9 mouse cellular contexts compared by ENCODE assay signal in the genomic region with DNA sequence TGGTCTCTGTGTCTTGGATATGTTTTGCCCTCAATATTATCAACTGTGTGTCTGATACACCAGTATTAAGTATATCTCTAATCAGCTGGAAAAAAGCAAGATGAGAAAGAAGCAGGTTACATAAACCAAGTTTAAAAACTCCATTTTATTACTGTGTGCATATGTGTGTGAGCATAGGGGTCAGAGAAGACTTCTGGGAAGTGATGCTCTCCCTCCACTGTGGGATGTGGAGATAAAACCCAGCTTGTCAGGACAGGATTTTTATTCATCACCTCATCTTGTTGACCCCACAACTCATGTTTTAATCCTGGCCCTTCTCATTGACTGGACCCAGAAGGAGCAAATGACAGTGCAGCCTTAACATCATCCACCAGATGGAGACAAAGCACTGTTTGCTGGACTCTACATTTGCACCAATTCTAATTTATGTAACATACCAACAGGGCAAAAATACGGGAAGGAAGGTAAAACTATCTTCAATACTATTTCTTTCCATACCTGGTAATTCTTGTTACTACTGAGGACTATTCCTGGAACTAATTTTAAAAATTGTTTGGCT.
DNase-seq lines count a peak whose midpoint lies in the region; ATAC-seq lines count a peak whose summit lies in the region.
"Had no signal": no experiment of that assay in that cellular context is flagged by ENCODE, and none has a peak within 500 bp of the region (broad histone marks: within the 10 kb centered on the region; RNA-seq: fewer than 3 reads in every experiment).

No protein-coding gene starts in this region.

- no peaks in the 10 kb centered on the region for H3K27me3 ChIP-seq in midbrain, embryonic 10.5 days (ENCODE audit: low read depth, poor library complexity, severe bottlenecking)
- H3K27me3 ChIP-seq: liver, embryonic 13.5 days had no signal

- no peak overlapping the region for H3K4me3 ChIP-seq in midbrain, embryonic 10.5 days
- H3K4me3 ChIP-seq: liver, embryonic 13.5 days had no signal

- H3K36me3 ChIP-seq in midbrain, embryonic 10.5 days = no peaks in the 10 kb centered on the region
- H3K36me3 ChIP-seq: liver, embryonic 13.5 days had no signal

- H3K9me3 ChIP-seq in midbrain, embryonic 10.5 days (replicated peaks) = no peaks in the 10 kb centered on the region
- H3K9me3 ChIP-seq: liver, embryonic 13.5 days had no signal

- H3K4me1 ChIP-seq in midbrain, embryonic 10.5 days = no peaks in the 10 kb centered on the region
- H3K4me1 ChIP-seq: liver, embryonic 13.5 days had no signal

- 40% methylated on average over 1 of the region's 1 CpGs for WGBS in midbrain, embryonic 10.5 days

- peak; percentile 59; the same call in 1 of the 2 replicates for ATAC-seq in granulocyte monocyte progenitor cell, adult 5-6 weeks (replicated peaks; ENCODE audit: poor library complexity, severe bottlenecking)

- DNase-seq in gastrocnemius, postnatal 10 days = peak; percentile 15
- no peak for DNase-seq in gastrocnemius, postnatal 25 days
- DNase-seq in MN1 (ENCODE audit: low spot score) = peak; percentile 45
- DNase-seq in cerebellum, postnatal 14 days = peak; percentile 81 to 84
- DNase-seq in layer of hippocampus, adult 9-10 months (ENCODE audit: low spot score) = peak; percentile 72
- DNase-seq in midbrain, embryonic 10.5 days (ENCODE audit: low spot score) = peak; percentile 41
- peak; percentile 26 for DNase-seq in telencephalon, adult 2 months (ENCODE audit: low read depth, low spot score)
- DNase-seq: liver, embryonic 13.5 days had no signal

- H3K27ac ChIP-seq in midbrain, embryonic 10.5 days (replicated peaks) = no peak overlapping the region
- H3K27ac ChIP-seq: liver, embryonic 13.5 days had no signal
